Mouse (Mus musculus) cerebellum, adult 8-10 months (tissue): Measurements from ENCODE around the gene Celsr1.

ENCODE experiments used
- DNase-seq: peaks from one replicate; pipeline ENCODE4 v3.0.0; 2022

Gene Celsr1

GRCm38 (mm10) chr15:86033191-86033841, at the start of gene Celsr1:
Gene Celsr1, minus strand, starts transcription at chr15:86033777.
- DNase-seq = no peak

DNA sequence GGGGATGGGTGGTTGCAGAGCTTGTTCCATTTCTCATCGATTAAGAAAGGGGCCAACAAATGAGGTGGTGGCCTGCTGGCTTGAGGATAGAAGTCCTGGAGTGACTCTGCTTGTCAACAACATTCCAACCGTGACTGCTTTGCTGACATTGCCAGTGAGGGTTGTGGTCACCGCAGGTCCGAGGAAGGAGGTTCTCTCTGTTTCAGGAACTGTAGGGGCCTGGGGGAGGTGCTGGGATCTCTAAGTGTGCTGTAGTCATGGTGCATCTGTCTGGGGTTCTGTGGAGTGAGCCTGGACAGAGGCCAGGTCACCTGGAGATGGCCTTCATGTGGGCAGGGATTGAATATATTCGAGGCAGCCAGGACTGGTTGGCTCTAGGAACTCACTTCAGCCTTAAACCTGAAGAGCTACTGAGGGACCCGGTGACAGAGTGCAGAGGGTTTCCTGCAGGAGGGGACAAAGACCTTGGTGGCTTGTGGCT, 49.7 kb upstream of the Celsr1 start:
- no peak for DNase-seq

GRCm38 (mm10) chr15:86082551-86082961, 49.0 kb upstream of the Celsr1 start:
- peak; percentile 86 for DNase-seq

DNA sequence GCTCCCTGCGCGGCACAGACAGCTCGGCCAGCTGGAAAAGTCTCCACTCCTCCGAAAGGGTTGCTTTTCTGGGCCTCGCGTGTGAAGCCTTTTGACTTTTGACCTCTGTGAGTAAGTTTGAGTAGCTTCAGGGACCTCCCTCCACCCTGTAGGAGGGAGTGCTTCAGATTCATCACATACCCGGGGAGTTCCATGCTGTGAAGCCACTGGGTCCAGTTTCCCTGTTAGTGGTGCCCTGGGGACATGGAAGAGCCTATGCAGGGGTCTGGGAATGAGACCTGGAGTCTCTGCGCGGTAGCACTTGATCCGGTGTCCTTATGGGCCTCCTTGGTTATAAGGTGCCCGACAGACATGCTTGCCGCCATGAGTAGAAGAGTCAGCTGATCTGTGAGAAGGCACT, 48.1 kb upstream of the Celsr1 start:
- no peak for DNase-seq

- DNase-seq = no peak
These were observed 46.8 kb upstream of the Celsr1 start for GRCm38 (mm10) chr15:86080408-86080807.

GRCm38 (mm10) chr15:86079876-86080275, 46.3 kb upstream of the Celsr1 start:
- no peak for DNase-seq

GRCm38 (mm10) chr15:86079467-86079866, 45.9 kb upstream of the Celsr1 start:
- no peak for DNase-seq

DNA sequence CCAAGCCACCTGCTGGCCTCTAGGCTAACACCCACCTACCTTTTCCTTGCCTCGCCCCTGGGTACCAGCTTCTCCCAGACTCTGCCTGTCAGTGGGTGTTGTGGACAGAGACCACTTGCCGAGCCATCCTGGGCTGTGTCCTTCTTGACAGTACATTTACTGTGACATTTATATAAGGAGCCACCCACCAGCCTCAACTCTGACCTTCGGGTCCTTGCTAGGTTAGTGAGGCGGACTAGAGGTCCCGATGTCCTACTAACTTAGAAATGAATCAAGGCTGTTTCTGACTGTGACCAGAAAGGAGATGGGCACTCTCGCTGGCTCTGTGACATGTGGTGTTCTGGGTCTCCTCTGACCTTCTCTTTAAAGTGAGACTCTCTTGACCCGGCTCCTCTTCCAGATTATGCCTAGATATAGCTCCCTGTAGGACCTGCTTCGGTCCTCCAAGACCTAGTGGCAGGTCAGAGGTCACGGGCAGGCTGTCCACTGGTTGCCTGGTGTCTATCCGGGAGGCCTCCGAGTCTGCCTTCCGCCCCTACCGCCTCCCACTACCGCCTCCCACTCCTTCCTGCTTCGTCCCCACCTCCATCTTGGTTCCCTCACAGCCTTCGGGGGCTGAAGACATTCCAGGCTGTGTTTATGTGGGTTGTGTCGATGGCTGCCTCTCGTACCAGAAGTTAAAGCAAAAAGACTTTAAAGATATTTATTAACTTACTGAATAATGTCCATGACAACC, 45.1 kb upstream of the Celsr1 start:
- no peak for DNase-seq

DNA sequence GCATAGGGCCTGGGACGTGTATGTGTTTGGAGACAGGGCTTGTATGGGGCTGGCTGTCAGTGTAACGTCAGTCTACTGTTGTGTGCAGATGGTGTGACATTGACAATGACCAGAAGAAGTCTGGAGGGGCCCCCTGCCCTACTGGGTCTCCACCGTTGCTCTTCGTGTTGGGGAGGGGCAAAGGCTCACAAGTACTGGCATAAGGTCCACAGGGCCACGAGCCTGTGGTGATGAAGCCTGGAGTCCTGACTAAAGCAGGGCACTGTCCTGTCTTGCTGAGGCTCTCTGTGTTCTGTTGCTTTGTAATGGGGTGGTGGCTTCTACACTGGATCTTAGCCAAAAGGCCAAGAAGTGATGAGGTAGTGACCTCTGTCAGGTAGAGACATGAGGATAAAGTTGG, 44.4 kb upstream of the Celsr1 start:
- no peak for DNase-seq

DNA sequence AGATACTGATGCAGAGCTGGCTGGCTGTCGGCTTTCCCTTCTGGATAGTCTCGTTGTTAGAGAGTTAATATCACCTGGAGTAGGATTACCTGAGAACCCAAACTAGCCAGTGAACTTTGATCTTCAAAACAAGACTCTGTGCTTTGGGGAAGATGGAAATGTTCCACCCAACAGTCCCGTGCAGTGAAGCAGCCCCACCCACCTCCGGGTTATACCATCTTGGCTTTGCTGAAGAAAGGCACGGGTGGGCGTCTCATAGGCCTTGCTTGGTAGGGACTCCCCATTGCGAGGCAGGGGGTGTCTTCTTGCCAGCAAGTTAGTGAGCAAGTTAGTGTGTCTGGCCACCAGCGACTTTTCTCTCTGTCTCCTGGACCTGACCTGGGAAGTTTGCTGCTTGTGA, 42.8 kb upstream of the Celsr1 start:
- no peak for DNase-seq

DNA sequence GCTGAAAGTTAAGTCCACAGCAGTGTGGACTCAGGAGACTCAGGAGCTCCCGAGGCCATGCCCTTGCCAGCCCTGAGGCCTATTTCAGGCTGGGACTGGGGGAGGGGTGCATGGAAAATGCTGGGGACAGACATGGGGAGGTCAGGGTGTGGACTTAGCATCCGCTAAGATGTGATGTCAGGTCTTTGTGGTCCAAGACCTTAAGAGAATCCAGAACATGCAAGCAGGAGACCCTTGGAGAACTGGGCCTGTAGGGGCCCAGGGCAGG, 42.4 kb upstream of the Celsr1 start:
- DNase-seq = no peak

DNA sequence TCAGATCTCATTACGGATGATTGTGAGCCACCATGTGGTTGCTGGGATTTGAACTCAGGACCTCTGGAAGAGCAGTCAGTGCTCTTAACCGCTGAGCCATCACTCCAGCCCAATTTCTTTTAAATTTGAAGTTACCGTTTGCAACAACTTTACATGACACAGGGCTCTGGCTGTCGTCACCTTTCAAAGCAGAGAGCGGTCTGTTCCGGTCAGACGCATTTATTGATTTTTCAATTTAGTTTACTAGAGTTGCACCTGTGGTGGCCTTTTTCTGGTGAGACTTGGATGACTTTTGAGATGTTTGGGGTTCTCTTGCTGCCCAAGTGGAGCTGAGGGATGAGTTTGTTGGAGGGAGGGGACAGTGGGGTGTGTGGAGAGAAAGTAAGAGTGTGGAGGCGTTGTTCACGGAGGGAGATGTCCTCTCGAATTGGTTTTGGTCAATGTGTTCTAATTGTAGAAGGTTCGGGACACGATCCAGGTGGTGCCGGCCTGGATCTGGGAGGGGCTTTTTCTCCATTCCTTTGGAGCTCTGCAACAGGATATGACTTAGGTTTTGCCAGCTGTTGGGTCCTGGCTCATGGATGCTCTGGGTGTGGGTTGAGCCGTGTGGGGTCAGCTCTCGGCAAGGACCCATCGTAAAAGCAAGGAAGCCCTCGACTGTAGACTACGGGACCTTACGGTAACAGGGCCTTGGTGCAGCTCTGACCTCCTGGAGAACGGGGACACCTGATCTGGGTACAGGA, 41.9 kb upstream of the Celsr1 start:
- DNase-seq = no peak

DNA sequence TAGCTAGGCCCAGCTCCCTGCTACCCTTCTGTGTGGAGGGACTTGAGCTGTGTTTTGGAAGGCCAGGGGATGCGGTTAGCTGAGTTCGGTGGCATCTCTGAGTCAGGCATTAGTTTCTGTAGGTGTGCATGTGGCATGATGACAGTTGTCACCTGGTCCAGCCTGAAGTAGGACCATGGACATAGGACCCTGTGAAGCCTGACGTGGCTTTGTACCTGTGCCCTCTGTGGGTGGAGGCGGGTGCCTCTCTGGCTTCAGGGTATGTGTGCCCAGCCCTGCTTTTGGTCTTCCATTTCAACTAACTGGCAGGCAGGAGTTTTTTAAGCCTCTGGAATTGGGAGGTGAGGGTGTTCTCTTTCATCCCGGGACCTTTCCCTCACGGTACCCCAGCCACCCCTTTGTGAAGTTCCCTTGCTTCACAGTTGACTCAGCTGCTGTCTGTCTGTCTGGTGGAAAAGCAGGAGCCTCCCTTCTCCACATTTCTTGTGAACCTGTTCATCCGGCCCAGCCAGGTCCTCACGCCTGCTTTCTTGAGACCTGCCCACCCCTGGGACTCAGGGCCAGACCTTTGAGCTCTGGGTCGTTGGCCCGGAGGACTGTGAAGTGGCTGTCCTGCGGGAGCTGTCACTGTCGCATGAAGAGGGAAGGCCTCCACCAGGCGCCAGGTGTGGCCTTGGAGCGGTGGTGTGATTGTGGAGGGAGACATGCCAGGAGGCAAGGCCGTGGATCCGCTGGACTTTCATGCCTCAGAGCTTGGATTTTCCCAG, 40.8 kb upstream of the Celsr1 start:
- DNase-seq = no peak

DNA sequence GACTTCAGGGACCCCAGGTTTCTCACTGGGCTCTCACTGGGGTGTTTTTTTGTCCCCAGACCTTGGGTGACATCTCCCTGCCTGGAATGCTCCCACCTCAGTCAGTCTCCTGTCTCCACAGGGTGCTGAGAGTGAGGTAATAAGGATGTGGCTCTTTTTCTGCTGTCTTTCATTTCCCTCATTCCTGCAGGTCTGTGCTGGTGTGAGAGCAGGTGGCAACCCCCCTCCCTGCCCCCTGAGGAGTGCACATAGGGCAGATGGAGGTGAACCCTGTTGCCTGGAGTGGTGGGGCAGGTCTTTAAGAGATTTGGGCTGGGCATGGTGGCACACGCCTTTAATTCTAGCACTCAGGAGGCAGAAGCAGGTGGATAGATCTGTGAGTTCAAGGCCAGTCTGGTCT, 37.6 kb upstream of the Celsr1 start:
- DNase-seq = no peak

DNA sequence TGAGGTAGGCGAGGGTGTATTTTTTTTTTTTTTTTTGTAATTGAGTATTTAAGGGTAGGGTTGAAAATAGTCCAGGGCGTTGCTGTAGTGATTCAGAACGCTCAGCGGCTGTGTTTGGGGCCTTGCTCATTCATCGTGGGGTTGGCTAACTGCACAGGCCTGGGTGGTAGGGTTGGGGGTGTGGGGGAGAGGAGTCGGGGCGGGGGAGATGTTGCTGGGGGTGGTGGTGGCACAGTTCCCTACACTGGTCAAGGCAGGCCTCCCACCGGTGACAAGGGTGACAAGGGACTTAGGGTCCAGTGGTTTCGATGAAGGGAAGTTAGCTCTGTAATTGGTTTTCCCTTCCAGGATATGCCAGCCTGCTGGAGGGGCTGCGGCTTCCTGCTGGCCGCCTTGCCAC, 36.8 kb upstream of the Celsr1 start:
- no peak for DNase-seq

GRCm38 (mm10) chr15:86069011-86069791, 35.6 kb upstream of the Celsr1 start:
- no peak for DNase-seq

DNA sequence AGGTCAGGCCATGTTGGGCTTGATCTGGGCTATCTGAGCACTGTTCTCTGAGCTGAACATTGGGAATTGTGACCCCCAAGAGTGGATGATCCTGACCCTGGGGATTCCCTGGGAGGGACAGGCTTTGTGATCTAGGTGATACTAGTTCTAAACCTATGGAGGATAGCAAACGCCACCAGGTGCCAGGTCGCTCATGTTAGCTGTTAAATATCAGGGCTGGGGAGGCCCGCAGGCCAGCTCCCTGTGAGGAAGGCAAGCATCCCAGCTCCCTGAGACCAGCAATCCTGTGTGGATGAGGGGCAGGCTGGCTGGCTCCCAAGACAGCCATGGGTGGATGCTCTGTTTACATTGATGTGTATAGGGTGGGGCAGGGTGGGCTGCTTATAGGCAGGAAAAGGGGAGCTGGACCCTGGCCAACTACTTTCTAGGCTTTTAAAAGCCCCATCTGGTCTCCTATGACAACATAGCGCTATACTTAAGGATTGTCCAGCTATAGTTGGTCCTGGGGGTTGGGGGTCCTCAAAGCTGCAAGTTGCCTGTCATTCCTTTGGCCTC, 34.4 kb upstream of the Celsr1 start:
- DNase-seq = no peak

DNA sequence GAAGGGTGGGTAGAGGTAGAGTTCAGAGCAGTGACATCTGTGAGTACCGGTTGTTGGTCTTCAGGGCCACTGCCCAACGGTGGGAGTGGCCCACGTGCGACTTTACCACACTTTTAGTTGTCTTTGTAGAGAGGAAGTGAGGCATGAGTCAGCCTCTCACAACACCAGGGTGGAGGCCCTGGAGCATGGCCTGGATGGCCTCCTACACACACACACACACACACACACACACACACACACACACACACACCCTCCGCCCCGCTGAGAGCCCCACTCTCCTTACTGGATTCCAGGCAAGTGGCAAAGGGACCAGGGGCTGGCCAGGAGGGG, 34.0 kb upstream of the Celsr1 start:
- DNase-seq = no peak

GRCm38 (mm10) chr15:86066836-86067580, 33.4 kb upstream of the Celsr1 start:
- DNase-seq = no peak

DNA sequence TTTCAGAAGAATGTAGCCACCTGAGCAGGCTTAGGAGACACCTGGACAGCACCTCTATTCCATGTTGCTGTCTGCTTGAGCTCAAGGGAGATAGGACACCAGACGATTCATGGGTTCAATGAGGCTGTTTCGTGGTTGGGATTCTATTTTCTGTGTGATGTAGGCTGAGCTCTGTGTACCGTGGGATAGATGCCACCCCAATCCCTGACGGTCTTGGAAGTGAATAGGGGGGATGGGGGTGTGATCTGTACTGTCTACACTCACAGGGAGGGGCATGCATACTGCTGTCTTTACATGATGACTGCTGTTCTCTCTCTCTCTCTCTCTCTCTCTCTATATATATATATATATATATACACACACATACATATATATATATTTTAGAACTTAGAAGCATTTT, 31.8 kb upstream of the Celsr1 start:
- DNase-seq = no peak

GRCm38 (mm10) chr15:86064850-86065229, 31.3 kb upstream of the Celsr1 start:
- no peak for DNase-seq
